Mouse (Mus musculus) lung, embryonic 14.5 days (tissue): Measurements from ENCODE around the gene Angel1. TPM values are rescaled to one million over a fixed set of nuclear protein-coding genes. Genes with fewer than 3 reads are reported as not detected.
A peak's percentile ranks its signal among the peaks of the same experiment; 100 is the strongest.

ENCODE experiments used
- ATAC-seq: fragments of 200-750 bp; cut with Nextera tagmentation; 2 replicates; pipeline ENCODE4 v1.8.0; 2017; ENCODE audit warnings: mild to moderate bottlenecking, moderate TSS enrichment, moderate library complexity; ENCODE audit not compliant: insufficient read depth
- DNase-seq: peaks from one replicate; pipeline ENCODE4 v3.0.0-alpha.2; 2015
- H3K27ac ChIP-seq: fragments of 300-500 bp; sonication (generic); 2 replicates; pipeline ENCODE4 v1.5.1; 2014; ENCODE audit warnings: low read depth, mild to moderate bottlenecking, moderate library complexity
- H3K27me3 ChIP-seq: fragments of 300-500 bp; sonication (generic); 2 replicates; pipeline ENCODE4 v1.6.1; 2014; ENCODE audit warnings: low read length, control low read depth; ENCODE audit not compliant: insufficient read depth
- H3K36me3 ChIP-seq: fragments of 300-500 bp; sonication (generic); 2 replicates; pipeline ENCODE4 v1.6.1; 2014; ENCODE audit warnings: control low read depth; ENCODE audit not compliant: insufficient read depth
- H3K4me1 ChIP-seq: fragments of 300-500 bp; sonication (generic); 2 replicates; pipeline ENCODE4 v1.6.1; 2014; ENCODE audit warnings: antibody characterized with exemption, control low read depth; ENCODE audit not compliant: insufficient read depth
- H3K4me2 ChIP-seq: fragments of 300-500 bp; sonication (generic); 2 replicates; pipeline ENCODE4 v1.6.1; 2014; ENCODE audit warnings: mild to moderate bottlenecking
- H3K4me3 ChIP-seq: fragments of 300-500 bp; sonication (generic); 2 replicates; pipeline ENCODE4 v1.5.1; 2014; ENCODE audit warnings: low read depth, low read length
- H3K9ac ChIP-seq: fragments of 300-500 bp; sonication (generic); 2 replicates; pipeline ENCODE4 v1.6.1; 2014
- H3K9me3 ChIP-seq: fragments of 300-500 bp; sonication (generic); 2 replicates; pipeline ENCODE4 v1.6.1; 2016; ENCODE audit warnings: low read depth, low read length, control low read depth
- CTCF ChIP-seq: IDR thresholded peaks from 2 replicates; pipeline ENCODE4 v1.5.1; 2016; ENCODE audit warnings: antibody characterized with exemption, low read depth
- WGBS: fragments of 180-500 bp; shearing (Covaris S2); extraction: QIAGEN DNeasy Blood & Tissue Kit; methylation state at CpG from one replicate; pipeline ENCODE4 v1.1.7; 2014; 5-methylcytosine and 5-hydroxymethylcytosine counted together
- polyA plus RNA-seq: library from polyadenylated mRNA; unstranded; fragments of >200 nt; fragmentation: Nextera tagmentation; extraction: Ambion mirVana; gene quantifications from 2 replicates; pipeline ENCODE4 v1.2.1, GENCODE M21; 2014

Angel1 gene
- polyA plus RNA-seq, 1 experiment from 2014 or later, result 14.3 TPM

- Histone ChIP-seq H3K9ac (no peak overlapping the region), H3K9me3 (no peaks in the 10 kb centered on the region), H3K27ac (no peak overlapping the region), H3K36me3 (no peaks in the 10 kb centered on the region), H3K4me1 (no peaks in the 10 kb centered on the region; the same call in 1 of the 2 replicates), H3K27me3 (no peaks in the 10 kb centered on the region), H3K4me2 (no peak overlapping the region), H3K4me3 (no peak overlapping the region)
- DNase-seq (peak; percentile 87), ATAC-seq (no peak)
- TF ChIP-seq CTCF, result peak; percentile 94
- 35% methylated on average over 4 of the region's 4 CpGs for whole genome bisulfite sequencing
Observed at GRCm38 (mm10) chr12:86768986-86769580, 42.8 kb upstream of the Angel1 start.

GRCm38 (mm10) chr12:86767868-86768631 is 41.8 kb upstream of the Angel1 start:
- H3K36me3 ChIP-seq, result no peaks in the 10 kb centered on the region
- H3K9me3 ChIP-seq, result no peaks in the 10 kb centered on the region
- H3K4me2 ChIP-seq, result peak overlapping the region; percentile 12; the same call in 1 of the 2 replicates
- no peaks in the 10 kb centered on the region; the same call in 1 of the 2 replicates for H3K4me1 ChIP-seq
- DNase-seq, result peak; percentile 91
- 32% methylated on average over 20 of the region's 20 CpGs for WGBS
- H3K27ac ChIP-seq, result no peak overlapping the region
- H3K4me3 ChIP-seq, result no peak overlapping the region
- no peaks in the 10 kb centered on the region for H3K27me3 ChIP-seq
- no peak overlapping the region for H3K9ac ChIP-seq
- peak; percentile 38; the same call in 1 of the 2 replicates for ATAC-seq
- TF ChIP-seq CTCF, result peak; percentile 88

GRCm38 (mm10) chr12:86766467-86766866 is 40.2 kb upstream of the Angel1 start:
- Histone ChIP-seq H3K9ac (no peak overlapping the region), H3K4me1 (no peaks in the 10 kb centered on the region; the same call in 1 of the 2 replicates), H3K4me2 (no peak overlapping the region), H3K36me3 (no peaks in the 10 kb centered on the region), H3K9me3 (no peaks in the 10 kb centered on the region), H3K27ac (no peak overlapping the region), H3K4me3 (no peak overlapping the region), H3K27me3 (no peaks in the 10 kb centered on the region)
- DNase-seq, result no peak
- no peak for ATAC-seq
- no peak for TF ChIP-seq CTCF
- WGBS, result 79% methylated on average over 8 of the region's 8 CpGs

- H3K27me3 ChIP-seq, result no peaks in the 10 kb centered on the region
- ATAC-seq, result no peak
- no peak overlapping the region for H3K9ac ChIP-seq
- no peak overlapping the region for H3K4me2 ChIP-seq
- 61% methylated on average over 6 of the region's 6 CpGs for WGBS
- peaks cover 3% of the 10 kb centered on the region; the same call in 1 of the 2 replicates for H3K9me3 ChIP-seq
- no peak for TF ChIP-seq CTCF
- no peaks in the 10 kb centered on the region for H3K4me1 ChIP-seq
- H3K4me3 ChIP-seq, result no peak overlapping the region
- DNase-seq, result no peak
- no peak overlapping the region for H3K27ac ChIP-seq
- no peaks in the 10 kb centered on the region for H3K36me3 ChIP-seq
Observed at GRCm38 (mm10) chr12:86764060-86764459, 37.8 kb upstream of the Angel1 start.

GRCm38 (mm10) chr12:86761036-86761435 is 34.8 kb upstream of the Angel1 start:
- no peak overlapping the region for H3K27ac ChIP-seq
- H3K4me3 ChIP-seq, result no peak overlapping the region
- peaks cover 3% of the 10 kb centered on the region; the same call in 1 of the 2 replicates for H3K9me3 ChIP-seq
- no peak overlapping the region for H3K9ac ChIP-seq
- H3K4me2 ChIP-seq, result no peak overlapping the region
- TF ChIP-seq CTCF, result no peak
- no peaks in the 10 kb centered on the region for H3K36me3 ChIP-seq
- no peaks in the 10 kb centered on the region for H3K4me1 ChIP-seq
- no peak for ATAC-seq
- DNase-seq, result no peak
- WGBS, result 69% methylated on average over 13 of the region's 13 CpGs
- no peaks in the 10 kb centered on the region for H3K27me3 ChIP-seq

GRCm38 (mm10) chr12:86734319-86734810 is 8.1 kb upstream of the Angel1 start, which contains the start of gene Lrrc74a:
TSS of gene Lrrc74a (plus strand) at chr12:86734369.
- Histone ChIP-seq H3K27me3 (no peaks in the 10 kb centered on the region), H3K9ac (no peak within 1 kb of the TSS), H3K4me1 (no peaks in the 10 kb centered on the region), H3K27ac (no peak within 1 kb of the TSS), H3K9me3 (no peaks in the 10 kb centered on the region), H3K4me2 (no peak within 1 kb of the TSS), H3K36me3 (no peaks in the 10 kb centered on the region), H3K4me3 (no peak within 1 kb of the TSS)
- no peak for TF ChIP-seq CTCF
- ATAC-seq, result no peak
- no peak for DNase-seq
- 85% methylated on average over 8 of the region's 8 CpGs for WGBS

GRCm38 (mm10) chr12:86725706-86726105 is 554 bp downstream of the Angel1 start:
- no peaks in the 10 kb centered on the region for H3K36me3 ChIP-seq
- peak; percentile 65 for DNase-seq
- peak overlapping the region; percentile 98 for H3K4me2 ChIP-seq
- ATAC-seq, result peak; percentile 25; the same call in 1 of the 2 replicates
- H3K4me3 ChIP-seq, result peak overlapping the region; percentile 68
- WGBS, result 0% methylated on average over 19 of the region's 19 CpGs
- no peak for TF ChIP-seq CTCF
- H3K9ac ChIP-seq, result peak overlapping the region; percentile 64
- H3K27me3 ChIP-seq, result no peaks in the 10 kb centered on the region
- no peaks in the 10 kb centered on the region for H3K9me3 ChIP-seq
- peaks cover 5% of the 10 kb centered on the region; the same call in 1 of the 2 replicates for H3K4me1 ChIP-seq
- peak overlapping the region; percentile 58; the same call in 1 of the 2 replicates for H3K27ac ChIP-seq
